Comparison of ENCODE assay signal across 8 mouse cellular contexts in the genomic region with DNA sequence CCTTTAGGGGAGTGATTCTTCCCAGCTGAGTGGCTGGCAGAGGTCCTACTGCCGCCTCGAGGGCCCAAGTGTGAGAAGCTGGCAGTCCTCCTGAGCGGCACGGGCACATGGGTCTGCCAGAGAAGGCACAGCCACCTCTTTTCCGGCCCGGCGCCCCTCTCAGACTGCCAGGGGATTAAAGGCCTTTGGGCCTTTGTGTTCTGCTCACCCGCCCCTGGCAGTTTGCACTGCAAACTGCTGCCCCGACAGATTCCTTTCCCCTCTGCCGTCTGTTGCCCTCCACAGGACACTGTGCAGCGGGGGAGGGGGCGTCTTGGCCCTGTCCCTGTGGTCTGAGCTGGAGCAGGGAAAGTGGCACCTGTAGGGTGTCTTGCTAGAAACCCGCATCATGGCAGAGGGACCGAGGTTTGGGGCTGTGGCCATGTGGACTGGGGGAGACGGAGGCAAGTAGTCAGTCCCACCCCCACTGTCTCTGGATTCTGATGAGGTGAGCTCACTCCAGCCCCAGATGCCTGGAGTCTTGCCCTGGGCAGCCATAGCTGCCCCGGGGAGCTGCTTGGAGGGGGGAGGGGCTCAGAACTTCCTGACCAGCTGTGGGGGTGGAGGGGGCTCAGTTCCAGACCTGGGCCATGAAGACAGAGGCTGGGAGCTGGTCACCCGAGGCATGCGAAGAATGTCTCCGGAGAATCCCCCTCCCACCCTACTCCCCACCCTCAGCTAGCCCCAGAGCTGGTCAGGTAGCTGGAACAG. TPM values are rescaled to one million over a fixed set of nuclear protein-coding genes. Genes with fewer than 3 reads are reported as not detected.
DNase-seq lines count a peak whose midpoint lies in the region; ATAC-seq and TF ChIP-seq lines count a peak whose summit lies in the region.

No protein-coding gene starts in this region.

- H3K4me1 ChIP-seq in liver, adult 2 months (ENCODE audit: control insufficient read depth, insufficient read depth, low read length): peaks cover 2% of the 10 kb centered on the region; the same call in 1 of the 2 replicates
- peaks cover 59 to 77% of the 10 kb centered on the region in 2 experiments for H3K4me1 ChIP-seq in heart, embryonic 14.5 days (ENCODE audit: control insufficient read depth in 2 of 2, insufficient read depth in 2 of 2, low read length in 2 of 2)
- peaks cover 47% of the 10 kb centered on the region for H3K4me1 ChIP-seq in limb, embryonic 14.5 days (ENCODE audit: control insufficient read depth, insufficient read depth, low read length)

- no peak for TF ChIP-seq CTCF in liver, adult 2 months (IDR thresholded peaks at IDR 0.05; ENCODE audit: low read depth, low read length)

- no peaks in the 10 kb centered on the region; the same call in 1 of the 2 replicates for H3K79me2 ChIP-seq in liver, adult 2 months (ENCODE audit: control insufficient read depth, insufficient read depth, low read length)

- peak; percentile 49 for ATAC-seq in heart, embryonic 14.5 days (ENCODE audit: insufficient number of reproducible peaks, insufficient read depth, low FRiP score, low read depth)
- ATAC-seq in limb, embryonic 14.5 days (ENCODE audit: low FRiP score, low read depth): peak; percentile 65

- no peak overlapping the region for H3K9ac ChIP-seq in liver, adult 2 months (ENCODE audit: low read depth, low read length)
- H3K9ac ChIP-seq in heart, embryonic 14.5 days (ENCODE audit: low read length): peak overlapping the region; percentile 69
- H3K9ac ChIP-seq in limb, embryonic 14.5 days (ENCODE audit: low read depth, low read length, severe bottlenecking): peak overlapping the region; percentile 50

- no peaks in the 10 kb centered on the region for H3K27me3 ChIP-seq in liver, adult 2 months (ENCODE audit: control insufficient read depth, insufficient read depth, low read length)
- no peaks in the 10 kb centered on the region for H3K27me3 ChIP-seq in heart, embryonic 14.5 days (ENCODE audit: control insufficient read depth, insufficient read depth, low read length)
- no peaks in the 10 kb centered on the region for H3K27me3 ChIP-seq in limb, embryonic 14.5 days (ENCODE audit: control insufficient read depth, insufficient read depth, low read length)
- no peaks in the 10 kb centered on the region for H3K27me3 ChIP-seq in splenic B cell, adult 2 months (ENCODE audit: control insufficient read depth, insufficient read depth, low read length, poor library complexity, severe bottlenecking)

- no peak overlapping the region for H3K4me3 ChIP-seq in liver, adult 2 months (ENCODE audit: insufficient read depth, low read depth, low read length)
- H3K4me3 ChIP-seq in heart, embryonic 14.5 days (ENCODE audit: control insufficient read depth in 1 of 2, insufficient read depth in 1 of 2, low read depth in 1 of 2, low read length in 2 of 2): no peak overlapping the region
- no peak overlapping the region for H3K4me3 ChIP-seq in limb, embryonic 14.5 days (replicated peaks; ENCODE audit: low read length)

- no peaks in the 10 kb centered on the region for H3K9me3 ChIP-seq in heart, embryonic 14.5 days (ENCODE audit: control insufficient read depth, low read length)
- H3K9me3 ChIP-seq in limb, embryonic 14.5 days (ENCODE audit: control insufficient read depth, low read length): no peaks in the 10 kb centered on the region

- 57% methylated on average over 19 of the region's 19 CpGs for WGBS in liver, adult 2 months
- WGBS in heart, embryonic 14.5 days: 4% methylated on average over 19 of the region's 19 CpGs
- 10% methylated on average over 19 of the region's 19 CpGs for WGBS in limb, embryonic 14.5 days

- H3K4me2 ChIP-seq in heart, embryonic 14.5 days (ENCODE audit: low read length): peak overlapping the region; percentile 39
- H3K4me2 ChIP-seq in limb, embryonic 14.5 days (replicated peaks; ENCODE audit: low read depth, low read length, severe bottlenecking): peak overlapping the region; percentile 16

- no peaks in the 10 kb centered on the region for H3K36me3 ChIP-seq in liver, adult 2 months (ENCODE audit: control insufficient read depth, insufficient read depth, low read length)
- H3K36me3 ChIP-seq in heart, embryonic 14.5 days (ENCODE audit: control insufficient read depth, insufficient read depth, low read length): 0 out of 2 replicates have a peak, but pooled peaks cover 8% of the 10 kb centered on the region
- 0 out of 2 replicates have a peak, but pooled peaks cover 4% of the 10 kb centered on the region for H3K36me3 ChIP-seq in limb, embryonic 14.5 days (ENCODE audit: control insufficient read depth, insufficient read depth, low read length)
- no peaks in the 10 kb centered on the region for H3K36me3 ChIP-seq in splenic B cell, adult 2 months (ENCODE audit: control insufficient read depth, insufficient read depth, low read length, poor library complexity, severe bottlenecking)

- no peak for TF ChIP-seq POLR2A in liver, adult 2 months (IDR thresholded peaks at IDR 0.05; ENCODE audit: extremely low read depth, insufficient read depth, low read length)
- no peak for TF ChIP-seq POLR2A in limb, embryonic 14.5 days (IDR thresholded peaks at IDR 0.05; ENCODE audit: borderline replicate concordance, extremely low read depth, insufficient read depth, insufficient read length)

- H3K27ac ChIP-seq in liver, adult 2 months (replicated peaks; ENCODE audit: insufficient read depth, low read depth, low read length): peak overlapping the region; percentile 30; the same call in 1 of the 2 replicates
- peak overlapping the region; percentile 96 to 97 for H3K27ac ChIP-seq in heart, embryonic 14.5 days (replicated peaks in 1 of 2; ENCODE audit: control insufficient read depth in 1 of 2, insufficient read depth in 1 of 2, low read depth in 2 of 2, low read length in 2 of 2)
- H3K27ac ChIP-seq in limb, embryonic 14.5 days (replicated peaks; ENCODE audit: low read depth, low read length): peak overlapping the region; percentile 86

- no peak for DNase-seq in liver, adult 2 months (ENCODE audit: extremely low read depth, low read depth, low spot score)
- DNase-seq in liver: no peak
- peak; percentile 73 for DNase-seq in embryo, embryonic 9.5 days (ENCODE audit: extremely low spot score)
- no peak for DNase-seq in limb, embryonic 14.5 days (ENCODE audit: low spot score)
- DNase-seq in splenic B cell, adult 2 months (ENCODE audit: low read depth, low spot score): peak; percentile 10
- no peak for DNase-seq in ovary, postnatal 36 days (ENCODE audit: low spot score)
- DNase-seq in spleen, postnatal 36 days (ENCODE audit: low spot score in 2 of 2): no peak

RNA-seq across cellular contexts. Expression of a gene that starts 26.4 kb away (rescaled TPM):
- 7.2 and 11.8 TPM in 2 replicates for total RNA-seq in liver, adult 2 months (2014; rRNA removed)
- polyA plus RNA-seq in liver, adult 2 months (2012; rRNA removed): 7.2 and 7.6 TPM in 2 replicates
- polyA plus RNA-seq in heart, embryonic 14.5 days (2014; fragmentation: Nextera tagmentation; extraction: Ambion mirVana): 67.5 and 68.3 TPM in 2 replicates
- 97.4 and 126 TPM in 2 replicates for polyA plus RNA-seq in limb, embryonic 14.5 days (2012; rRNA removed)
- 65.6 and 68.4 TPM in 2 replicates for polyA plus RNA-seq in limb, embryonic 14.5 days (2014; fragmentation: Nextera tagmentation; extraction: Ambion mirVana)

RNA-seq across cellular contexts. Expression of a gene that starts 41.8 kb away (rescaled TPM):
- not detected in 2 replicates for total RNA-seq in liver, adult 2 months (2014; rRNA removed)
- polyA plus RNA-seq in liver, adult 2 months (2012; rRNA removed): 0.09 TPM in 1 of 2 replicates, not detected in the other
- not detected in 2 replicates for polyA plus RNA-seq in heart, embryonic 14.5 days (2014; fragmentation: Nextera tagmentation; extraction: Ambion mirVana)
- polyA plus RNA-seq in limb, embryonic 14.5 days (2012; rRNA removed): 0.23 and 0.26 TPM in 2 replicates
- polyA plus RNA-seq in limb, embryonic 14.5 days (2014; fragmentation: Nextera tagmentation; extraction: Ambion mirVana): 0.30 TPM in 1 of 2 replicates, not detected in the other

Comparison
In these comparisons a context has a peak if more than half of its experiments do, and no peak if none do; other contexts are left out.
1. DNase-seq: peak in embryo, embryonic 9.5 days (single experiment) and splenic B cell, adult 2 months (single experiment); none in liver, adult 2 months (single experiment), liver (single experiment), limb, embryonic 14.5 days (single experiment), ovary, postnatal 36 days (single experiment) and spleen, postnatal 36 days (0 of 2).
2. H3K27ac ChIP-seq: peak in every context shown above with its lines; median percentile 96 in heart, embryonic 14.5 days; 86 in limb, embryonic 14.5 days; 30 in liver, adult 2 months.